ENCODE assay signal across 26 mouse cellular contexts in genomic region chr5:35497344-35497743, GRCm38 (mm10). TPM values are rescaled to one million over a fixed set of nuclear protein-coding genes. Genes with fewer than 3 reads are reported as not detected.
"Had no signal": no experiment of that assay in that cellular context is flagged by ENCODE, and none has a peak within 500 bp of the region (broad histone marks: within the 10 kb centered on the region; RNA-seq: fewer than 3 reads in every experiment).

No protein-coding gene starts in this region.

- H3K4me3 ChIP-seq: heart, adult 2 months; heart, embryonic 13.5 days; heart, embryonic 15.5 days; hindbrain, embryonic 12.5 days; layer of hippocampus, adult 2 months; left cerebral cortex, adult 2 months; limb, embryonic 10.5 days; limb, embryonic 12.5 days; liver, embryonic 13.5 days had no signal

- DNase-seq: gastrocnemius, postnatal 14 days; gastrocnemius, postnatal 36 days; heart, adult 11 months; heart, adult 2 months; heart, postnatal 14 days; heart, postnatal 36 days; kidney, adult 18-20 months; kidney, adult 8-10 months; kidney, postnatal 10 days; kidney, postnatal 25 days; kidney, postnatal 4 days; liver; liver, embryonic 13.5 days had no signal

- H3K36me3 ChIP-seq: heart, embryonic 13.5 days; heart, embryonic 15.5 days; hindbrain, embryonic 12.5 days; limb, embryonic 10.5 days; limb, embryonic 12.5 days; liver, embryonic 13.5 days had no signal

- H3K4me1 ChIP-seq: heart, embryonic 13.5 days; heart, embryonic 15.5 days; liver, embryonic 13.5 days had no signal

- H3K9me3 ChIP-seq: heart, embryonic 13.5 days; heart, embryonic 15.5 days; hindbrain, embryonic 12.5 days; limb, embryonic 10.5 days; limb, embryonic 12.5 days; liver, embryonic 13.5 days had no signal

- H3K27me3 ChIP-seq: liver, embryonic 13.5 days had no signal

- H3K4me2 ChIP-seq: heart, embryonic 11.5 days; heart, embryonic 13.5 days; heart, embryonic 15.5 days; hindbrain, embryonic 12.5 days; hindbrain, embryonic 14.5 days; limb, embryonic 12.5 days; liver, embryonic 11.5 days; liver, embryonic 13.5 days had no signal

- H3K27ac ChIP-seq: heart, adult 2 months; heart, embryonic 13.5 days; heart, embryonic 15.5 days; hindbrain, embryonic 12.5 days; hindbrain, embryonic 14.5 days; layer of hippocampus, adult 2 months; left cerebral cortex, adult 2 months; limb, embryonic 12.5 days; liver, embryonic 13.5 days had no signal

- ATAC-seq: hindbrain, embryonic 16.5 days; intestine, postnatal 0 days had no signal

- H3K9ac ChIP-seq: heart, embryonic 13.5 days; heart, embryonic 15.5 days; hindbrain, embryonic 12.5 days; hindbrain, embryonic 14.5 days; limb, embryonic 12.5 days; liver, embryonic 13.5 days had no signal

RNA-seq across cellular contexts. Expression of gene Cpz, which starts 28.2 kb away (rescaled TPM):
- total RNA-seq: hematopoietic stem cell, adult 5-6 weeks; layer of hippocampus, adult 2 months had no signal
